Mouse (Mus musculus): ENCODE data around the gene Coro1c. TPM values are rescaled to one million over a fixed set of nuclear protein-coding genes. Genes with fewer than 3 reads are reported as not detected.
A peak's percentile ranks its signal among the peaks of the same experiment; 100 is the strongest.

Coro1c gene
- polyA plus RNA-seq, 1 experiment: 202 TPM

- DNase-seq (ENCODE audit: low read depth): peak; percentile 52
- TF ChIP-seq CTCF (IDR thresholded peaks at IDR 0.05; ENCODE audit: borderline replicate concordance, extremely low read depth, insufficient read depth, insufficient read length) (no peak), POLR2A (IDR thresholded peaks at IDR 0.05; ENCODE audit: borderline replicate concordance, extremely low read depth, insufficient read depth, insufficient read length, poor library complexity, severe bottlenecking) (no peak)
Observed at GRCm38 (mm10) chr5:113870393-113871040, 38.0 kb downstream of the Coro1c start.

- DNase-seq (ENCODE audit: low read depth): peak; percentile 81
Observed at GRCm38 (mm10) chr5:113869132-113869531, 39.4 kb downstream of the Coro1c start.

GRCm38 (mm10) chr5:113864992-113865391 lies 43.6 kb downstream of the Coro1c start:
- TF ChIP-seq CTCF (IDR thresholded peaks at IDR 0.05; ENCODE audit: borderline replicate concordance, extremely low read depth, insufficient read depth, insufficient read length) (no peak), POLR2A (IDR thresholded peaks at IDR 0.05; ENCODE audit: borderline replicate concordance, extremely low read depth, insufficient read depth, insufficient read length, poor library complexity, severe bottlenecking) (no peak)

More at GRCm38 (mm10) chr5:113869132-113869531, 39.4 kb downstream of the Coro1c start:
- TF ChIP-seq POLR2A (IDR thresholded peaks at IDR 0.05; ENCODE audit: borderline replicate concordance, extremely low read depth, insufficient read depth, insufficient read length, poor library complexity, severe bottlenecking): no peak

GRCm38 (mm10) chr5:113863994-113864393 lies 44.6 kb downstream of the Coro1c start:
- TF ChIP-seq POLR2A (IDR thresholded peaks at IDR 0.05; ENCODE audit: borderline replicate concordance, extremely low read depth, insufficient read depth, insufficient read length, poor library complexity, severe bottlenecking) (no peak), CTCF (IDR thresholded peaks at IDR 0.05; ENCODE audit: borderline replicate concordance, extremely low read depth, insufficient read depth, insufficient read length) (no peak)
- DNase-seq (ENCODE audit: low read depth): no peak

More at GRCm38 (mm10) chr5:113864992-113865391, 43.6 kb downstream of the Coro1c start:
- no peak for DNase-seq (ENCODE audit: low read depth)

GRCm38 (mm10) chr5:113862418-113862817 lies 46.1 kb downstream of the Coro1c start:
- no peak for TF ChIP-seq CTCF (IDR thresholded peaks at IDR 0.05; ENCODE audit: borderline replicate concordance, extremely low read depth, insufficient read depth, insufficient read length)
- TF ChIP-seq POLR2A (IDR thresholded peaks at IDR 0.05; ENCODE audit: borderline replicate concordance, extremely low read depth, insufficient read depth, insufficient read length, poor library complexity, severe bottlenecking): no peak
- DNase-seq (ENCODE audit: low read depth): peak; percentile 73

GRCm38 (mm10) chr5:113861294-113861693 lies 47.3 kb downstream of the Coro1c start:
- no peak for DNase-seq (ENCODE audit: low read depth)
- TF ChIP-seq CTCF (IDR thresholded peaks at IDR 0.05; ENCODE audit: borderline replicate concordance, extremely low read depth, insufficient read depth, insufficient read length) (peak; percentile 53; the same call in 1 of the 2 replicates), POLR2A (IDR thresholded peaks at IDR 0.05; ENCODE audit: borderline replicate concordance, extremely low read depth, insufficient read depth, insufficient read length, poor library complexity, severe bottlenecking) (no peak)

- no peak for TF ChIP-seq POLR2A (IDR thresholded peaks at IDR 0.05; ENCODE audit: borderline replicate concordance, extremely low read depth, insufficient read depth, insufficient read length, poor library complexity, severe bottlenecking)
- TF ChIP-seq CTCF (IDR thresholded peaks at IDR 0.05; ENCODE audit: borderline replicate concordance, extremely low read depth, insufficient read depth, insufficient read length): no peak
- peak; percentile 61 for DNase-seq (ENCODE audit: low read depth)
Observed at GRCm38 (mm10) chr5:113858971-113859370, 49.6 kb downstream of the Coro1c start.

- DNase-seq (ENCODE audit: low read depth): no peak
- TF ChIP-seq CTCF (IDR thresholded peaks at IDR 0.05; ENCODE audit: borderline replicate concordance, extremely low read depth, insufficient read depth, insufficient read length): no peak
- no peak for TF ChIP-seq POLR2A (IDR thresholded peaks at IDR 0.05; ENCODE audit: borderline replicate concordance, extremely low read depth, insufficient read depth, insufficient read length, poor library complexity, severe bottlenecking)
Observed at GRCm38 (mm10) chr5:113858550-113858949, 50.0 kb downstream of the Coro1c start.

- TF ChIP-seq POLR2A (IDR thresholded peaks at IDR 0.05; ENCODE audit: borderline replicate concordance, extremely low read depth, insufficient read depth, insufficient read length, poor library complexity, severe bottlenecking): no peak
- TF ChIP-seq CTCF (IDR thresholded peaks at IDR 0.05; ENCODE audit: borderline replicate concordance, extremely low read depth, insufficient read depth, insufficient read length): no peak
- no peak for DNase-seq (ENCODE audit: low read depth)
Observed at GRCm38 (mm10) chr5:113857631-113858030, 50.9 kb downstream of the Coro1c start.

- no peak for TF ChIP-seq POLR2A (IDR thresholded peaks at IDR 0.05; ENCODE audit: borderline replicate concordance, extremely low read depth, insufficient read depth, insufficient read length, poor library complexity, severe bottlenecking)
- TF ChIP-seq CTCF (IDR thresholded peaks at IDR 0.05; ENCODE audit: borderline replicate concordance, extremely low read depth, insufficient read depth, insufficient read length): no peak
Observed at GRCm38 (mm10) chr5:113856631-113857030, 51.9 kb downstream of the Coro1c start.

GRCm38 (mm10) chr5:113855696-113856095 lies 52.9 kb downstream of the Coro1c start:
- TF ChIP-seq CTCF (IDR thresholded peaks at IDR 0.05; ENCODE audit: borderline replicate concordance, extremely low read depth, insufficient read depth, insufficient read length): no peak
- TF ChIP-seq POLR2A (IDR thresholded peaks at IDR 0.05; ENCODE audit: borderline replicate concordance, extremely low read depth, insufficient read depth, insufficient read length, poor library complexity, severe bottlenecking): no peak
- DNase-seq (ENCODE audit: low read depth): peak; percentile 95

More at GRCm38 (mm10) chr5:113856631-113857030, 51.9 kb downstream of the Coro1c start:
- no peak for DNase-seq (ENCODE audit: low read depth)

GRCm38 (mm10) chr5:113855117-113855516 lies 53.4 kb downstream of the Coro1c start:
- no peak for DNase-seq (ENCODE audit: low read depth)
- no peak for TF ChIP-seq POLR2A (IDR thresholded peaks at IDR 0.05; ENCODE audit: borderline replicate concordance, extremely low read depth, insufficient read depth, insufficient read length, poor library complexity, severe bottlenecking)
